Mouse (Mus musculus) small intestine, adult 2 months (tissue): ENCODE measurements around the gene Mex3b.

ENCODE experiments used
- CTCF ChIP-seq: fragments of 200-500 bp; IDR thresholded peaks from 2 replicates; pipeline ENCODE4 v1.5.1; 2012; ENCODE audit warnings: low read depth, mild to moderate bottlenecking, control low read depth, inconsistent platforms, low read length, moderate library complexity, mixed read lengths; ENCODE audit not compliant: insufficient replicate concordance, insufficient read length; ENCODE audit errors: extremely low read depth
- POLR2A ChIP-seq: fragments of 200-500 bp; IDR thresholded peaks from 2 replicates; pipeline ENCODE4 v1.6.1; 2012; ENCODE audit warnings: low read depth, mild to moderate bottlenecking, control low read depth, inconsistent platforms, low read length, moderate library complexity

- TF ChIP-seq CTCF (no peak), POLR2A (no peak)
Observed at GRCm38 (mm10) chr7:82870148-82870513, 3.0 kb downstream of the Mex3b start.
